Mouse (Mus musculus): ENCODE measurements around the gene Dnajc5.

Gene Dnajc5

GRCm38 (mm10) chr2:181587796-181588195, 67.5 kb downstream of the Dnajc5 start:
- DNase-seq (ENCODE audit: low read depth in 1 of 2, low spot score in 2 of 2): no peak

- DNase-seq (ENCODE audit: low read depth in 1 of 2, low spot score in 2 of 2): no peak
Measured at GRCm38 (mm10) chr2:181588229-181588780, 68.0 kb downstream of the Dnajc5 start.

GRCm38 (mm10) chr2:181589011-181589731, 68.9 kb downstream of the Dnajc5 start:
- DNase-seq (ENCODE audit: low read depth in 1 of 2, low spot score in 2 of 2): no peak

- DNase-seq (ENCODE audit: low read depth in 1 of 2, low spot score in 2 of 2): no peak
Measured at GRCm38 (mm10) chr2:181589732-181590105, 69.4 kb downstream of the Dnajc5 start.

- no peak for DNase-seq (ENCODE audit: low read depth in 1 of 2, low spot score in 2 of 2)
Measured at GRCm38 (mm10) chr2:181590471-181590870, 70.2 kb downstream of the Dnajc5 start.

- DNase-seq (ENCODE audit: low read depth in 1 of 2, low spot score in 2 of 2): no peak
Measured at GRCm38 (mm10) chr2:181591528-181592085, 71.3 kb downstream of the Dnajc5 start, which contains the start of gene Prpf6. Gene Prpf6, plus strand, starts transcription at chr2:181591868.

GRCm38 (mm10) chr2:181592231-181593041, 72.2 kb downstream of the Dnajc5 start, which contains the start of gene Zfp512b:
Gene Zfp512b, minus strand, starts transcription at chr2:181592803.
- DNase-seq (ENCODE audit: low read depth in 1 of 2, low spot score in 2 of 2): peak in 1 of 2 experiments; percentile 14

GRCm38 (mm10) chr2:181593042-181593421, 72.7 kb downstream of the Dnajc5 start:
- no peak for DNase-seq (ENCODE audit: low read depth in 1 of 2, low spot score in 2 of 2)

GRCm38 (mm10) chr2:181593937-181594336, 73.7 kb downstream of the Dnajc5 start:
- DNase-seq (ENCODE audit: low read depth in 1 of 2, low spot score in 2 of 2): no peak

- no peak for DNase-seq (ENCODE audit: low read depth in 1 of 2, low spot score in 2 of 2)
Measured at GRCm38 (mm10) chr2:181594946-181595696, 74.8 kb downstream of the Dnajc5 start.

GRCm38 (mm10) chr2:181596221-181596960, 76.1 kb downstream of the Dnajc5 start:
- no peak for DNase-seq (ENCODE audit: low read depth in 1 of 2, low spot score in 2 of 2)

GRCm38 (mm10) chr2:181597378-181598061, 77.2 kb downstream of the Dnajc5 start:
- no peak for DNase-seq (ENCODE audit: low read depth in 1 of 2, low spot score in 2 of 2)

- no peak for DNase-seq (ENCODE audit: low read depth in 1 of 2, low spot score in 2 of 2)
Measured at GRCm38 (mm10) chr2:181598454-181599351, 78.4 kb downstream of the Dnajc5 start, which contains the start of gene Samd10. Gene Samd10, minus strand, starts transcription at chr2:181599212.

- DNase-seq (ENCODE audit: low read depth in 1 of 2, low spot score in 2 of 2): no peak
Measured at GRCm38 (mm10) chr2:181600226-181600758, 80.0 kb downstream of the Dnajc5 start.

- peak; percentile 89 to 95 for DNase-seq (ENCODE audit: low read depth in 1 of 2, low spot score in 2 of 2)
Measured at GRCm38 (mm10) chr2:181600828-181601750, 80.8 kb downstream of the Dnajc5 start.

GRCm38 (mm10) chr2:181601751-181602145, 81.5 kb downstream of the Dnajc5 start:
- DNase-seq (ENCODE audit: low read depth in 1 of 2, low spot score in 2 of 2): no peak

GRCm38 (mm10) chr2:181602367-181602766, 82.1 kb downstream of the Dnajc5 start:
- no peak for DNase-seq (ENCODE audit: low read depth in 1 of 2, low spot score in 2 of 2)
